Mouse (Mus musculus) embryonic stem cell, embryonic (primary cell): Measurements from ENCODE around the gene Gm5934.
"Not testable (repeated sequence)": the region's sequence is repeated elsewhere in the genome, so short reads cannot be mapped to it uniquely, and the experiment has no call there.

Experiments
- CTCF ChIA-PET, 4 experiments: fragments of 300-600 bp in 2 of 4; fragments of 350-600 bp in 2 of 4; sonication (Branson Sonifier 250); formaldehyde crosslinking; loops; one replicate each; lab custom pipeline; 2022; ENCODE audit warnings: inconsistent platforms in 2 of 4; lab: Charles Lee
- POLR2A ChIA-PET, 4 experiments: fragments of 300-600 bp in 2 of 4; fragments of 350-600 bp in 2 of 4; sonication (Branson Sonifier 250); formaldehyde crosslinking; loops; one replicate each; lab custom pipeline; 2022; ENCODE audit warnings: antibody characterized with exemption in 4 of 4, inconsistent platforms in 1 of 4; lab: Charles Lee

Gene Gm5934

GRCm38 (mm10) chrX:24500660-24501059, at the start of gene Gm5934:
Gene Gm5934, minus strand, starts transcription at chrX:24500760.
- POLR2A ChIA-PET, CTCF ChIA-PET: not testable (repeated sequence)
